In genomic region chr2:9889651-9890183, GRCm38 (mm10) we compare ENCODE assay signal across 7 mouse cellular contexts. TPM values are rescaled to one million over a fixed set of nuclear protein-coding genes. Genes with fewer than 3 reads are reported as not detected.
DNase-seq lines count a peak whose midpoint lies in the region; ATAC-seq lines count a peak whose summit lies in the region.

TSS of gene Gata3 (minus strand) at chr2:9890034.

- H3K4me1 ChIP-seq in embryonic facial prominence, embryonic 14.5 days (ENCODE audit: control insufficient read depth, insufficient read depth, low read length), result no peaks in the 10 kb centered on the region
- peaks cover 13% of the 10 kb centered on the region for H3K4me1 ChIP-seq in liver, embryonic 12.5 days

- no peaks in the 10 kb centered on the region for H3K36me3 ChIP-seq in embryonic facial prominence, embryonic 14.5 days (ENCODE audit: control insufficient read depth, insufficient read depth, low read length)
- no peaks in the 10 kb centered on the region for H3K36me3 ChIP-seq in liver, embryonic 12.5 days

- H3K4me3 ChIP-seq in embryonic facial prominence, embryonic 14.5 days (ENCODE audit: low read depth, low read length), result peak within 1 kb of the TSS; percentile 28
- H3K4me3 ChIP-seq in liver, embryonic 12.5 days, result peak within 1 kb of the TSS; percentile 40

- under 1% methylated on average over 23 of the region's 23 CpGs for WGBS in embryonic facial prominence, embryonic 14.5 days
- WGBS in liver, embryonic 12.5 days (ENCODE audit: insufficient replicate concordance), result 2% methylated on average over 23 of the region's 23 CpGs

- no peak for ATAC-seq in embryonic facial prominence, embryonic 14.5 days (ENCODE audit: low read depth)
- peak; percentile 70 for ATAC-seq in liver, embryonic 12.5 days

- H3K9me3 ChIP-seq in embryonic facial prominence, embryonic 14.5 days (ENCODE audit: control insufficient read depth, low read length), result no peaks in the 10 kb centered on the region
- no peaks in the 10 kb centered on the region for H3K9me3 ChIP-seq in liver, embryonic 12.5 days (replicated peaks)

- H3K4me2 ChIP-seq in embryonic facial prominence, embryonic 14.5 days (ENCODE audit: low read depth, low read length), result peak within 1 kb of the TSS; percentile 50
- peak within 1 kb of the TSS; percentile 67 for H3K4me2 ChIP-seq in liver, embryonic 12.5 days

- H3K27ac ChIP-seq in embryonic facial prominence, embryonic 14.5 days (replicated peaks; ENCODE audit: low read depth, low read length), result no peak within 1 kb of the TSS
- no peak within 1 kb of the TSS for H3K27ac ChIP-seq in liver, embryonic 12.5 days

- peaks cover 98% of the 10 kb centered on the region for H3K27me3 ChIP-seq in embryonic facial prominence, embryonic 14.5 days (replicated peaks; ENCODE audit: control insufficient read depth, insufficient read depth, low read length)
- H3K27me3 ChIP-seq in liver, embryonic 12.5 days (replicated peaks), result peaks cover 97% of the 10 kb centered on the region

- no peak for DNase-seq in thymus, postnatal 0 days (ENCODE audit: low spot score)
- DNase-seq in thymus, postnatal 14 days, result no peak
- DNase-seq in embryonic facial prominence, embryonic 14.5 days (ENCODE audit: low spot score), result no peak
- DNase-seq in thymus, postnatal 25 days, result peak; percentile 36
- DNase-seq in layer of hippocampus, adult 8-10 months (ENCODE audit: low spot score in 2 of 2), result no peak
- DNase-seq in left cerebral cortex, postnatal 10 days (ENCODE audit: extremely low spot score in 1 of 2, low spot score in 2 of 2), result no peak

- intact Hi-C loops in left cerebral cortex, postnatal 10 days (cut with DNase I), result loop anchor here (5.0 kb wide), 1 partner anchor 118 kb away; no protein-coding TSS in a partner anchor

- no peak within 1 kb of the TSS for H3K9ac ChIP-seq in embryonic facial prominence, embryonic 14.5 days (ENCODE audit: low read depth, low read length)
- H3K9ac ChIP-seq in liver, embryonic 12.5 days, result no peak within 1 kb of the TSS

RNA-seq across cellular contexts. Expression of gene Gata3, which starts in this region (rescaled TPM):
- polyA plus RNA-seq in thymus, postnatal 0 days (2015; fragmentation: Nextera tagmentation; extraction: Ambion mirVana), result 69.7 and 81.2 TPM in 2 replicates
- 15.7 and 23.1 TPM in 2 replicates for polyA plus RNA-seq in embryonic facial prominence, embryonic 14.5 days (2014; fragmentation: Nextera tagmentation; extraction: Ambion mirVana)
- 2.0 and 2.1 TPM in 2 replicates for polyA plus RNA-seq in liver, embryonic 12.5 days (2016; fragmentation: Nextera tagmentation; extraction: Ambion mirVana)
- total RNA-seq in layer of hippocampus, adult 8-10 months (2022), result under 1 TPM in 2 of 4 experiments, not detected in 2; 0.09 to 0.47 TPM
- total RNA-seq in left cerebral cortex, postnatal 10 days (2021), result under 1 TPM; 0.11 to 0.49 TPM
